Mouse (Mus musculus): ENCODE measurements at regions not wholly inside any gene's neighbourhood (a gene's known extent, or its start where the extent isn't known, plus 50 kb on each side); places are given as distances from the start of the nearest gene placed in this dataset.

DNA sequence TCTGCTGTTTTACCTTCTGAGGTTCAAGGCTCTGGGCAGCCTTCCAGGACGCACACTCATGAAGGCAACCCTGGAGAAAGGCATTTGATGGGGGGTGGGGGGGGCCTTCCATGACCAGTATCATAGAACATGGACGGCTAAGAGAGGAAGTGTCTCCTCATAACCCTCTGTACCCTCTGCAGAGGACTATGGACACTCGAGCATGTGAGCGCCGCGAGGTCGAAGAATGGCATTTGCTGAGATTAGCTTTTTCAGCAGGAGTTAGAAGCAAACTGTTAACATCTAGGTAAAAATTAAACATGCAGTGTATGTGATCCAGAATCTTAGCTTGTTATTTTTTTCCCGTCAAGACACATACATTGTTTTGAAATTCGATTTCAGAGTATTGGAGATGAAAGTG, 153.1 kb upstream of the Kcnj16 start:
- TF ChIP-seq CTCF (IDR thresholded peaks at IDR 0.05; ENCODE audit: control insufficient read depth, insufficient read depth, insufficient read length) (no peak), MAX (IDR thresholded peaks at IDR 0.05) (no peak), USF1 (IDR thresholded peaks at IDR 0.05; ENCODE audit: low read depth) (no peak), MYOG (IDR thresholded peaks at IDR 0.05; ENCODE audit: control insufficient read depth, extremely low read depth, insufficient read length) (no peak), FOSL1 (IDR thresholded peaks at IDR 0.05; ENCODE audit: insufficient read depth, low read length, poor library complexity, severe bottlenecking) (no peak)
